12 mouse cellular contexts compared by ENCODE assay signal in genomic region chr4:120259356-120260181, GRCm38 (mm10). TPM values are rescaled to one million over a fixed set of nuclear protein-coding genes. Genes with fewer than 3 reads are reported as not detected.
DNase-seq lines count a peak whose midpoint lies in the region; ATAC-seq lines count a peak whose summit lies in the region.
"Had no signal": no experiment of that assay in that cellular context is flagged by ENCODE, and none has a peak within 500 bp of the region (broad histone marks: within the 10 kb centered on the region; RNA-seq: fewer than 3 reads in every experiment).

No protein-coding gene starts in this region.

- H3K4me3 ChIP-seq in neural tube, embryonic 12.5 days = no peak overlapping the region
- H3K4me3 ChIP-seq: megakaryocyte, embryonic 14.5 days had no signal

- no peaks in the 10 kb centered on the region for H3K36me3 ChIP-seq in neural tube, embryonic 12.5 days

- H3K9me3 ChIP-seq in neural tube, embryonic 12.5 days = no peaks in the 10 kb centered on the region
- H3K9me3 ChIP-seq: megakaryocyte, embryonic 14.5 days had no signal

- H3K4me2 ChIP-seq in neural tube, embryonic 12.5 days (replicated peaks) = peak overlapping the region; percentile 38

- no peak overlapping the region for H3K9ac ChIP-seq in neural tube, embryonic 12.5 days

- H3K27me3 ChIP-seq in neural tube, embryonic 12.5 days (replicated peaks) = peaks cover 26% of the 10 kb centered on the region

- ATAC-seq in neural tube, embryonic 12.5 days (ENCODE audit: low FRiP score, low read depth) = peak; percentile 41; the same call in 1 of the 2 replicates

- peaks cover 58% of the 10 kb centered on the region for H3K4me1 ChIP-seq in neural tube, embryonic 12.5 days
- H3K4me1 ChIP-seq: megakaryocyte, embryonic 14.5 days had no signal

- DNase-seq in embryo, embryonic 10 days (ENCODE audit: low spot score) = peak; percentile 24
- DNase-seq in embryo, embryonic 11 days = no peak
- no peak for DNase-seq in neural tube, embryonic 10.5 days (ENCODE audit: extremely low spot score, low spot score)
- peak; percentile 80 for DNase-seq in layer of hippocampus, adult 9-11 months
- DNase-seq in right cerebral cortex, postnatal 14 days = peak; percentile 70
- DNase-seq in thymus, postnatal 10 days (ENCODE audit: low spot score in 2 of 2) = no peak
- DNase-seq in gastrocnemius, adult 8-10 months (ENCODE audit: low spot score in 2 of 2) = no peak
- DNase-seq: B cell, adult 2 months; heart, adult 11 months had no signal

- 29% methylated on average over 21 of the region's 21 CpGs for WGBS in neural tube, embryonic 12.5 days

- no peak overlapping the region for H3K27ac ChIP-seq in neural tube, embryonic 12.5 days

RNA-seq across cellular contexts. Expression of gene Foxo6, which starts 27.6 kb away (rescaled TPM):
- 0.86 and 1.2 TPM in 2 replicates for polyA plus RNA-seq in neural tube, embryonic 12.5 days (2016; fragmentation: Nextera tagmentation; extraction: Ambion mirVana)
- 1 to 10 TPM; 2.8 to 4.6 (median 3.9) TPM for total RNA-seq in gastrocnemius, adult 8-10 months (2022)
- total RNA-seq: common myeloid progenitor, adult 5-6 weeks had no signal

Comparison
In these comparisons a context has a peak if more than half of its experiments do, and no peak if none do; other contexts are left out.
1. DNase-seq: peak in embryo, embryonic 10 days (single experiment), layer of hippocampus, adult 9-11 months (single experiment) and right cerebral cortex, postnatal 14 days (single experiment); none in embryo, embryonic 11 days (single experiment), neural tube, embryonic 10.5 days (single experiment), thymus, postnatal 10 days (0 of 2) and gastrocnemius, adult 8-10 months (0 of 2).